Mouse (Mus musculus): ENCODE results near the gene Mogs. TPM values are rescaled to one million over a fixed set of nuclear protein-coding genes. Genes with fewer than 3 reads are reported as not detected.
"Not testable (repeated sequence)": the region's sequence is repeated elsewhere in the genome, so short reads cannot be mapped to it uniquely, and the experiment has no call there.

Mogs gene
- total RNA-seq, 2 experiments from 2014 or later, result 4.7 to 6.6 TPM

- Histone ChIP-seq H3K4me3 (no peak overlapping the region), H3K27ac (no peak overlapping the region)
- TF ChIP-seq CTCF (IDR thresholded peaks at IDR 0.05), result no peak
- DNase-seq, result no peak
- intact Hi-C loops (cut with DNase I), result no loop called here
These were observed 29.9 kb downstream of the Mogs start for GRCm38 (mm10) chr6:83145209-83145608.

GRCm38 (mm10) chr6:83145805-83146204, 30.5 kb downstream of the Mogs start:
- DNase-seq, result no peak

GRCm38 (mm10) chr6:83147280-83147679, 32.0 kb downstream of the Mogs start:
- TF ChIP-seq CTCF (IDR thresholded peaks at IDR 0.05), result no peak
- no peak overlapping the region for H3K27ac ChIP-seq

More at GRCm38 (mm10) chr6:83145805-83146204, 30.5 kb downstream of the Mogs start:
- no peak overlapping the region for H3K4me3 ChIP-seq
- no peak overlapping the region for H3K27ac ChIP-seq
- intact Hi-C loops (cut with DNase I), result no loop called here
- no peak for TF ChIP-seq CTCF (IDR thresholded peaks at IDR 0.05)

GRCm38 (mm10) chr6:83151721-83152120, 36.4 kb downstream of the Mogs start:
- Histone ChIP-seq H3K4me3 (no peak overlapping the region), H3K27ac (no peak overlapping the region)
- no peak for TF ChIP-seq CTCF (IDR thresholded peaks at IDR 0.05)
- intact Hi-C loops (cut with DNase I), result no loop called here
- DNase-seq, result no peak

More at GRCm38 (mm10) chr6:83147280-83147679, 32.0 kb downstream of the Mogs start:
- H3K4me3 ChIP-seq, result no peak overlapping the region
- DNase-seq, result peak; percentile 16
- intact Hi-C loops (cut with DNase I), result no loop called here

GRCm38 (mm10) chr6:83153038-83153437, 37.7 kb downstream of the Mogs start:
- intact Hi-C loops (cut with DNase I), result no loop called here
- Histone ChIP-seq H3K4me3 (no peak overlapping the region), H3K27ac (no peak overlapping the region)
- TF ChIP-seq CTCF (IDR thresholded peaks at IDR 0.05), result no peak
- DNase-seq, result no peak

- Histone ChIP-seq H3K27ac (no peak overlapping the region), H3K4me3 (no peak overlapping the region)
- TF ChIP-seq CTCF (IDR thresholded peaks at IDR 0.05), result no peak
- DNase-seq, result no peak
- intact Hi-C loops (cut with DNase I), result no loop called here
These were observed 38.2 kb downstream of the Mogs start for GRCm38 (mm10) chr6:83153485-83153884.

- no peak for TF ChIP-seq CTCF (IDR thresholded peaks at IDR 0.05)
- intact Hi-C loops (cut with DNase I), result loop anchor here (2.0 kb wide), 1 partner anchor 37 kb away; no protein-coding TSS in a partner anchor
- H3K4me3 ChIP-seq, result peak overlapping the region; percentile 78
- peak overlapping the region; percentile 48; the same call in 1 of the 2 replicates for H3K27ac ChIP-seq
- DNase-seq, result peak; percentile 58
These were observed 40.4 kb downstream of the Mogs start for GRCm38 (mm10) chr6:83155552-83156238.

GRCm38 (mm10) chr6:83156259-83156684, 41.0 kb downstream of the Mogs start, which contains the start of the genes Wdr54 and 1700003E16Rik:
TSS of gene Wdr54 (minus strand) at chr6:83156397.
TSS of gene 1700003E16Rik (plus strand) at chr6:83156404.
- intact Hi-C loops (cut with DNase I), result loop anchor here (2.0 kb wide), 1 partner anchor 37 kb away; no protein-coding TSS in a partner anchor
- Histone ChIP-seq H3K27ac (peak within 1 kb of the TSS; percentile 48; the same call in 1 of the 2 replicates), H3K4me3 (peak within 1 kb of the TSS; percentile 78)
- no peak for TF ChIP-seq CTCF (IDR thresholded peaks at IDR 0.05)
- peak; percentile 66 for DNase-seq

GRCm38 (mm10) chr6:83159456-83159855, 44.2 kb downstream of the Mogs start:
- DNase-seq; H3K4me3 ChIP-seq; intact Hi-C loops (cut with DNase I); H3K27ac ChIP-seq: not testable (repeated sequence)
- peak; percentile 65 for TF ChIP-seq CTCF (IDR thresholded peaks at IDR 0.05)

GRCm38 (mm10) chr6:83161442-83161841, 46.1 kb downstream of the Mogs start:
- intact Hi-C loops (cut with DNase I), result loop anchor here (5.0 kb wide), 2 partner anchors 104 to 164 kb away; partner anchors contain the start of genes Dqx1 and Htra2
- Histone ChIP-seq H3K4me3 (peak overlapping the region; percentile 73), H3K27ac (no peak overlapping the region)
- TF ChIP-seq CTCF (IDR thresholded peaks at IDR 0.05), result no peak
- DNase-seq, result no peak

GRCm38 (mm10) chr6:83161921-83162641, 46.8 kb downstream of the Mogs start:
- no peak for TF ChIP-seq CTCF (IDR thresholded peaks at IDR 0.05)
- peak overlapping the region; percentile 20 for H3K27ac ChIP-seq
- DNase-seq, result peak; percentile 63
- H3K4me3 ChIP-seq, result peak overlapping the region; percentile 73
- intact Hi-C loops (cut with DNase I), result loop anchor here (5.0 kb wide), 2 partner anchors 105 to 165 kb away; partner anchors contain the start of genes Dqx1 and Htra2

- intact Hi-C loops (cut with DNase I), result loop anchor here (5.0 kb wide), 2 partner anchors 105 to 165 kb away; partner anchors contain the start of genes Dqx1 and Htra2
- Histone ChIP-seq H3K27ac (peak overlapping the region; percentile 20), H3K4me3 (peak overlapping the region; percentile 73)
- DNase-seq, result peak; percentile 64
- peak; percentile 71 for TF ChIP-seq CTCF (IDR thresholded peaks at IDR 0.05)
These were observed 47.4 kb downstream of the Mogs start for GRCm38 (mm10) chr6:83162701-83163100.

Data from gastrocnemius, adult 2 months (tissue).